Comparison of ENCODE assay signal across 27 mouse cellular contexts in the genomic region with DNA sequence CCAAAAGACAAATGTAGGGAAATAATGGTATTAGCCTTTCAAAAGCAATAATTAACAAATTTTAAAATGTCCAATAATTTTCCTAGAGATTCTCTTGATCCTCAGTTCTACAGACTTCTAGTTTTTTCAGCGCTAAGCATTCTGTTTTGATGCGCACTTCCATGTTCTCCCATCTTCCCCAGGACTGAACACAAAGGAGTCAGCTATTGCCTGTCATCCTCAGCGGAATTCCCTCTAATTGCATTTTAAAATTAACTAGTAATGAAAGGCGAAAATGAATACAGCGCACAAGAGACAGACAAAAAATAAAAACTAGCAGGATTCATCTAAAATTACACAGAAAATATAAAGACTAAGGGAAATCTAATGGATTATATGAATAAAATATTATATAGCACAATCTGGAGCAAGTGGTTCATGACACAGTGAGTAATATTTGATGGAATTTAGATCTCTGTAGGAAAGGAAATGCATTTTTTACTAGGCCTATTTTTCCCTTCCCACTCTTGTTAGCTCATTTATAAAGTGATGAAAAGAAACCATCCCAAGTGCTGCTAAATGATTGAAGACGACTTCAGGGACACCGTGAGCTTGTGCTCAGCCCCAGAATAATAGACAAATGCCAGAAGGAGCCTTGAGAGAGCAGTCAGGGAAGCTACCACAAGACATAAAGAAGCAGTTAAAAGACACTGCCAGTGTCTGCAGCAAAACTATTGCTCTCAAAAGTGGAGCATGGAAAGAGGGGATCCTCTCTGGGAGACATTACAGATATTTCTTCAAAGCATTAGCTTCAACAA.
A peak's percentile ranks its signal among the peaks of the same experiment; 100 is the strongest.
DNase-seq lines count a peak whose midpoint lies in the region; ATAC-seq lines count a peak whose summit lies in the region.
"Had no signal": no experiment of that assay in that cellular context is flagged by ENCODE, and none has a peak within 500 bp of the region (broad histone marks: within the 10 kb centered on the region; RNA-seq: fewer than 3 reads in every experiment).

No protein-coding gene starts in this region.

- ATAC-seq in hindbrain, embryonic 14.5 days (ENCODE audit: low FRiP score), result peak; percentile 66; the same call in 1 of the 2 replicates
- ATAC-seq in hindbrain, embryonic 12.5 days (ENCODE audit: low FRiP score), result no peak
- peak; percentile 50; the same call in 1 of the 2 replicates for ATAC-seq in midbrain, embryonic 15.5 days (replicated peaks)
- no peak for ATAC-seq in midbrain, embryonic 13.5 days
- ATAC-seq in neural tube, embryonic 14.5 days (ENCODE audit: low read depth), result peak; percentile 79
- ATAC-seq: forebrain, postnatal 0 days; intestine, embryonic 16.5 days had no signal

- H3K9me3 ChIP-seq in hindbrain, embryonic 14.5 days (ENCODE audit: control insufficient read depth, low read length), result no peaks in the 10 kb centered on the region
- no peaks in the 10 kb centered on the region for H3K9me3 ChIP-seq in hindbrain, embryonic 12.5 days (replicated peaks)
- H3K9me3 ChIP-seq in midbrain, embryonic 15.5 days, result no peaks in the 10 kb centered on the region
- no peaks in the 10 kb centered on the region for H3K9me3 ChIP-seq in midbrain, embryonic 13.5 days
- H3K9me3 ChIP-seq in neural tube, embryonic 14.5 days (ENCODE audit: control insufficient read depth, low read length), result no peaks in the 10 kb centered on the region
- H3K9me3 ChIP-seq: forebrain, embryonic 12.5 days; heart, embryonic 13.5 days; limb, embryonic 12.5 days; liver, embryonic 15.5 days; neural tube, embryonic 12.5 days had no signal

- H3K27me3 ChIP-seq in hindbrain, embryonic 14.5 days (ENCODE audit: control insufficient read depth, insufficient read depth, low read length), result no peaks in the 10 kb centered on the region
- H3K27me3 ChIP-seq in hindbrain, embryonic 12.5 days, result no peaks in the 10 kb centered on the region
- no peaks in the 10 kb centered on the region for H3K27me3 ChIP-seq in midbrain, embryonic 15.5 days (replicated peaks)
- no peaks in the 10 kb centered on the region for H3K27me3 ChIP-seq in midbrain, embryonic 13.5 days
- H3K27me3 ChIP-seq in neural tube, embryonic 14.5 days (ENCODE audit: control insufficient read depth, insufficient read depth, low read length), result no peaks in the 10 kb centered on the region
- H3K27me3 ChIP-seq: forebrain, embryonic 12.5 days; heart, embryonic 13.5 days; limb, embryonic 12.5 days; liver, embryonic 15.5 days; neural tube, embryonic 12.5 days had no signal

- H3K9ac ChIP-seq in hindbrain, embryonic 14.5 days, result no peak overlapping the region
- H3K9ac ChIP-seq in hindbrain, embryonic 12.5 days, result no peak overlapping the region
- H3K9ac ChIP-seq in midbrain, embryonic 15.5 days, result no peak overlapping the region
- H3K9ac ChIP-seq in midbrain, embryonic 13.5 days (replicated peaks), result no peak overlapping the region
- no peak overlapping the region for H3K9ac ChIP-seq in neural tube, embryonic 14.5 days (replicated peaks; ENCODE audit: low read depth, low read length)
- H3K9ac ChIP-seq: forebrain, embryonic 12.5 days; forebrain, postnatal 0 days; heart, embryonic 13.5 days; limb, embryonic 12.5 days; liver, embryonic 15.5 days; lung, embryonic 14.5 days; neural tube, embryonic 12.5 days had no signal

- DNase-seq in hindbrain, embryonic 14.5 days (ENCODE audit: low spot score), result no peak
- peak; percentile 49 for DNase-seq in Muller cell, postnatal 12 days (ENCODE audit: inconsistent ontology term)
- DNase-seq in right cerebral cortex, postnatal 4 days, result no peak
- DNase-seq in urinary bladder, adult 2 months (ENCODE audit: low spot score), result no peak
- DNase-seq: adrenal gland, postnatal 14 days; cerebellum, adult 18-20 months; cerebellum, postnatal 10 days; forebrain, postnatal 0 days; heart, postnatal 10 days; kidney, adult 8-10 months; lung, embryonic 14.5 days; lung, postnatal 14 days; right cerebral cortex, adult 18-20 months; thymus, adult 18-20 months; thymus, postnatal 25 days had no signal

- 0 out of 2 replicates have a peak overlapping the region, but pooled peaks have one; percentile 51 for H3K27ac ChIP-seq in hindbrain, embryonic 14.5 days
- H3K27ac ChIP-seq in hindbrain, embryonic 12.5 days, result no peak overlapping the region
- no peak overlapping the region for H3K27ac ChIP-seq in midbrain, embryonic 15.5 days
- H3K27ac ChIP-seq in midbrain, embryonic 13.5 days, result no peak overlapping the region
- H3K27ac ChIP-seq in neural tube, embryonic 14.5 days (ENCODE audit: low read depth, low read length), result no peak overlapping the region
- H3K27ac ChIP-seq: forebrain, embryonic 12.5 days; heart, embryonic 13.5 days; kidney, postnatal 0 days; limb, embryonic 12.5 days; liver, embryonic 15.5 days; neural tube, embryonic 12.5 days; stomach, postnatal 0 days had no signal

- H3K4me1 ChIP-seq in hindbrain, embryonic 14.5 days (replicated peaks; ENCODE audit: control insufficient read depth, insufficient read depth, low read length), result no peaks in the 10 kb centered on the region
- no peaks in the 10 kb centered on the region for H3K4me1 ChIP-seq in hindbrain, embryonic 12.5 days
- no peaks in the 10 kb centered on the region for H3K4me1 ChIP-seq in midbrain, embryonic 15.5 days
- H3K4me1 ChIP-seq in midbrain, embryonic 13.5 days (replicated peaks), result no peaks in the 10 kb centered on the region
- H3K4me1 ChIP-seq in neural tube, embryonic 14.5 days (ENCODE audit: control insufficient read depth, insufficient read depth, low read length), result no peaks in the 10 kb centered on the region
- H3K4me1 ChIP-seq: forebrain, embryonic 12.5 days; heart, embryonic 13.5 days; limb, embryonic 12.5 days; liver, embryonic 15.5 days; neural tube, embryonic 12.5 days had no signal

- no peak overlapping the region for H3K4me2 ChIP-seq in hindbrain, embryonic 14.5 days (replicated peaks)
- H3K4me2 ChIP-seq in hindbrain, embryonic 12.5 days (replicated peaks), result no peak overlapping the region
- H3K4me2 ChIP-seq in midbrain, embryonic 15.5 days, result no peak overlapping the region
- no peak overlapping the region for H3K4me2 ChIP-seq in midbrain, embryonic 13.5 days (replicated peaks)
- no peak overlapping the region for H3K4me2 ChIP-seq in neural tube, embryonic 14.5 days (ENCODE audit: low read depth, low read length)
- H3K4me2 ChIP-seq: forebrain, embryonic 12.5 days; heart, embryonic 13.5 days; limb, embryonic 12.5 days; liver, embryonic 15.5 days; lung, embryonic 14.5 days; neural tube, embryonic 12.5 days had no signal

- H3K36me3 ChIP-seq in hindbrain, embryonic 14.5 days (replicated peaks; ENCODE audit: control insufficient read depth, insufficient read depth), result no peaks in the 10 kb centered on the region
- H3K36me3 ChIP-seq in hindbrain, embryonic 12.5 days, result no peaks in the 10 kb centered on the region
- H3K36me3 ChIP-seq in midbrain, embryonic 15.5 days (replicated peaks), result no peaks in the 10 kb centered on the region
- no peaks in the 10 kb centered on the region for H3K36me3 ChIP-seq in midbrain, embryonic 13.5 days
- H3K36me3 ChIP-seq in neural tube, embryonic 14.5 days (ENCODE audit: control insufficient read depth, insufficient read depth, low read length), result no peaks in the 10 kb centered on the region
- H3K36me3 ChIP-seq: forebrain, embryonic 12.5 days; heart, embryonic 13.5 days; limb, embryonic 12.5 days; liver, embryonic 15.5 days; neural tube, embryonic 12.5 days had no signal

- no peak overlapping the region for H3K4me3 ChIP-seq in hindbrain, embryonic 14.5 days (replicated peaks; ENCODE audit: low read length)
- H3K4me3 ChIP-seq in hindbrain, embryonic 12.5 days, result no peak overlapping the region
- no peak overlapping the region for H3K4me3 ChIP-seq in midbrain, embryonic 15.5 days
- no peak overlapping the region for H3K4me3 ChIP-seq in midbrain, embryonic 13.5 days (replicated peaks)
- H3K4me3 ChIP-seq in neural tube, embryonic 14.5 days (ENCODE audit: low read depth, low read length), result no peak overlapping the region
- H3K4me3 ChIP-seq: forebrain, embryonic 12.5 days; heart, embryonic 13.5 days; limb, embryonic 12.5 days; liver, embryonic 15.5 days; neural tube, embryonic 12.5 days had no signal

- WGBS in hindbrain, embryonic 14.5 days, result 62% methylated on average over 7 of the region's 7 CpGs
- 76% methylated on average over 7 of the region's 7 CpGs for WGBS in hindbrain, embryonic 12.5 days
- WGBS in midbrain, embryonic 15.5 days, result 67% methylated on average over 7 of the region's 7 CpGs
- WGBS in midbrain, embryonic 13.5 days, result 76% methylated on average over 7 of the region's 7 CpGs
- 68% methylated on average over 7 of the region's 7 CpGs for WGBS in neural tube, embryonic 14.5 days

Comparison
In these comparisons a context has a peak if more than half of its experiments do, and no peak if none do; other contexts are left out.
1. ATAC-seq: peak in hindbrain, embryonic 14.5 days (single experiment), midbrain, embryonic 15.5 days (single experiment) and neural tube, embryonic 14.5 days (single experiment); none in hindbrain, embryonic 12.5 days (single experiment) and midbrain, embryonic 13.5 days (single experiment).